Mouse (Mus musculus) c-Kit-positive CD71-positive TER-119-negative erythroid progenitor cells, embryonic 14.5 days (primary cell): Measurements from ENCODE around the gene Wdr64.

Experiments
- DNase-seq: peaks from one replicate; pipeline ENCODE4 v3.0.0-alpha.2; 2013; ENCODE audit warnings: low read depth

Wdr64 gene

DNA sequence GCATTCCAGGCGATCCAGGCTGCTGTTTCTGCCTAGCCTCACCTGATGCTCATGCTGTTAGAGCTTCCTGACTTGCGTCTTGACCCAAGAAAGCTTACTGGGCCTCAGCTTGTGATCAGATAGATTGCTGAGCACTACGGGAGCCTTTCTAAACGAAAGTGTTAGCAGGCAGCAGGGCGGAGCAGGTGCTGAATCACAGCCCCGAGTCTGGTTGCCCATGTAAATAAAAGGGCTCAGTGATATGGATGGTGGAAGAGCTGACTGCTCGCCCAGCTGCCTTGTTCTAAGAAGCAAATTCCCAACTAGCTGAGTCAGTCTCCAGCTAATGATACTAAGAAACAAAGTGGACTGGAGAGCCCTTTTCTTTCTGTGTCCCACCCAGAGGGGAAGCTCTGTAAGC lies 27.4 kb downstream of the Wdr64 start:
- no peak for DNase-seq

DNA sequence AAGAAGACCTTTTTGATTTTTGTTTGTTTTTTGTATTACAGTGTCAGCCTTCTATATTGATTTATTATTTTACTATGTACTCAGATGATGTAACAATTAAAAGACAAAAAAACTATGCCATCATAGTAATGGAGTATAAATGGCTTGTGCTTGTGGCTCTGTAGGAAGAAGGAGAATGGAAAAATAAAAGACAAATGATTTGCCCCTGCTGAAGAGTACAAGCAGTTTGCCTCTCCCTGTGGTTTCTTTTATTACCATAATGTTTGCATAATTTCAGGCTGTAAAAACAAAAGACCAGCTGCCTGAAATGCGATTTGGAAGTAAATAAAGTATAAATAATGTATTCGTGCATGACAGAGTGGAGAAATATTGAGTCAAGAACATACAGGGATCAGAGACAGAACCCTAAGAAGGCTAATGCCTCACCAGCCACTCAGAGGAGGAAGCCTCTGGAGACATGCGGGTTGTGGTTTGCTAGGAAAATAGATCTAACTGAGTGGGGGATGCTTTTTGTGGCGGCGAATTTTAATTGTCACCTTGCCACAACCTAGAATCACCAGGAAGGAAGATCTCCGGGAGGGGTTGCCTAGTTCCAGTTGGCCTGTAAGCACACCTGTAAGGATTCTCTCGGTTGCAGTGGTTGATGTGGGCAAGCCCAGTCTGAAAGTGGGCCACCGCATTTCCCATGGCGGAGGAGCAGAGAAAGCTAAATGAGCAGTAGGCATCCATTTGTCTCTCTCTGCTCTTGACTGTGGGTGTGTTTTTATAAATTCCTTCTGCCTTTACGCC lies 56.4 kb downstream of the Wdr64 start:
- DNase-seq: no peak

DNA sequence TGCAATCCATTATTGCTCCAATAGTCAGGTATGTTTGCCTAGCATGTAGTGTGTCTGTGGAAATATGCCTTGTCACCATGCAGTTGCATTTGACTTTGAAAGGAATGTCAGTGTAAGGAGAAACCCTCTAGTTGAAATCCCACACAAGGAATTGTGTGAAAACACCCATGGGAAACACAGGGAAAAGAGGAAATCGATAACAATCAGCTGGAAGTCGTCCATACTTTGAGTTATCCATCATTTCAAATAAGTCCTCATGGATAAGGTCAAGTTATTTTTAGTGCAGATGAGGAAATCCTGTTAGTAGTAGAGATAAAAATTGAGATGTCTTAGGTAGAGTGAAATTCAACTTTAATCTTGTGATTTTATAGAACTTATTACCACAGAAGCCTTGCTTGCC lies 96.3 kb downstream of the Wdr64 start:
- no peak for DNase-seq

DNA sequence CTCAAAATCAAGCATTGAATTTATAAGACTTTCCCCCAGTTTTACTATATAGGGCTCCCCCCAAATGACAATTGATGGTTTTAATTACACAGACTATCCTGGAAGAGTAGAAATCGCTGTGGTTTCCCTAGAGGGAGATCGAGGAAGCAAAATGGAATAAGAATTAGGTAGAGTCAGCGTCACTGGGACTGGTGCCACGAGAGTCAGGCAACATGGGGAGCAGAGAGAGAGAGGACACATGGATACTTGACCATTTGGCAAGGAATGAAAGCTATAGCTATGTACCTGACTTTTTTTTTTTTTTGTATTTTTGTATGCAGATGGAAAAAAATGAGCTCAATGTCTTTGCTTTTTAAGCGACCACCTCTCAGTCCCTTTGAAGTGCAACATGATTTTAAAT lies 110.0 kb downstream of the Wdr64 start:
- no peak for DNase-seq

DNA sequence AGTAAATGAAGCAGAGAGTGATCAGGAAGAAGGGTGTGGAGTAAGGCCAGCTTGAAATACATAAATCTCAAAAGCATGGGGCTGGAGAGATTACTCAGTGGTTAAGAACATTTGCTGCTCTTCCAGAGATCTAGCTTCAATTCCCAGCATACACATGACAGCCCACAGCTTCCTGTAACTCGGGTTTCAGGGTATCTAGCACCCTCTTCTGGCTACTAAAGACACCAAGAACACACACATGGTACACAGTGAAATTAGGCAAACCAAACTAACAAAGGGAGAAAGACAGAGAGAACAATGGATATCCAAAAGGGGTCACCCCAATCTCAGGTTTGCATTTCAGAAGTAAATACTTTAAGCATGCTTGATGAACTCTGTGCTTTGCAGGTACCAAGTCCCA lies 113.2 kb downstream of the Wdr64 start:
- no peak for DNase-seq

DNA sequence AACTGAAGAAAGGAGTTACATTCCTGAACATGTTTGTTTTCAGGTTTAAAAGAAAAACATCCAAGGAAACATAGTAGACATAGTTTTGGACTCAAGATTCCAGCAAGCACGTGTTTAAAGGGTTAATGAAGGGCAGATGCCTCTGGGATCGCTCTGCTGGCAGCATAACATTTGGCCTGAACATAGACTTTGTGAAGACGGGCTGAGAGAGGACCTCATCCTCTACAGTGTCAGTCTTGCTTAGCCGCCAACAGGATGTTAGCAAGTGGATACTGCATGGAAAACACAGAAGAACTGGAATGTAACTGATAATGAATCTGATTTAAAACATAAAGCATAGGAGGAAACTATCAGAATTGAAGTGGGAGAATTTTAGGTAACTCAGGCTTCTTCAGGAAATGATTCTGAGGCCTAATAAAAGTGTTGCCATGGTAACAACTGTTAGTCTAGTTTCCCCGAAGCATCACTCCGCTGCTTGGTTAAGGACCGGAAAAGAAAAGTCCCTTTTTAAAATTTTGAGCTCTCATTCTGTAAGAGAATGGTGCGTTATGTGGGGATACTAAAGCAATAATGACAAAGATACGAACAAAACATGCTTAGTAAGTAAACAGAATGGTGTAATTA lies 125.5 kb downstream of the Wdr64 start:
- no peak for DNase-seq

DNA sequence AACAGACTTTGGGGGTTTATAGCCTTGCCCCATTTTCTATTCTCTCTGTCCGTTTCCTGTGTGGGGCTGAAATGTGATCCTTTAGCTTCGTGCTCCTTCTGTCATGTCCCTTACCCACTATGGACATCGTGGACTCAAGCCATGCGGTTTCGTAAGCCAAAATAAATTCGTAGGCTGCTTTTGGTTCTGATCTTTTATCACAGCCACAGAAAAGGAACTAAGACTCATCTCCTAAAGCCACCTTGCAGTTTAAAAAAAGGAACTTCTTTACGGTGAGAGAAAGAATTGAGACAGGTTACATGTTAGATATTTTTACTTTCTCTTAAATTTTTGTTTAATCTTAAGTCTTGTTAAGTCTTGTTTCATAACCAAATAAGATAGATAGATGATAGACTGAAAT lies 130.1 kb downstream of the Wdr64 start:
- DNase-seq: no peak

DNA sequence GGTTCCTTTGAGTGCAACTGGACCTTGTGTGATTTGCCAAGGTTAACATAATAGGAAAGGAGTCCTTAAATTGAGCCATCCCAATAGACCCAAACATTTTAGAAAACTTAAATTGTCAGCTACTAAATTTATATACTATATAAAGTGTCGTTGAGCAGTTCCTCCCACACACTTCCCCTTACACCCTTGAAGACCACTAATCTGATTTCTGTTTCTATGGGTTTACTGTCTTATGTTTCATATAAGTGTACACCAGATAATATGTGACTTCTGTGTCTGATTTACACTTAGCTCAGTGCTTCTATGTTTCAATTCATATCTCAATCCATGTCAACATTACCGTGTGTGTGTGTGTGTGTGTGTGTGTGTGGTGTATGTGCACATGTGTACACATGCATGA lies 130.8 kb downstream of the Wdr64 start:
- no peak for DNase-seq

DNA sequence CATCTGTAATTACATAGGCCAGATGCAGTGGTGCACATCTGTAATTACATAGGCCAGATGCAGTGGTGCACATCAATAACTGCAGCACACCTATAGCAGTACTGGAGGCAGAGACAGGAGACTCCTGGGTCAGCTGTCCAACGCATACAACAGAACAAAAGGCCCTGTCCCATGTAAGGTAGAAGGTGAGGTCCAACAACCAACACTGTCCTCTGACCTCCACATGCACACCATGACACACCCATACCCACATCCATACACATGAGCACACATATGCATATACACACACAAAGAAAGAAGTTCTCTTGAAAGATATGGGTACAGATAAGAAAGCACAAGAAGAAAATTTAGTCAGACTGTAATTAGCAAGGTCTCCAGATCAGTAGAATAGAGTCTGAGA lies 157.1 kb downstream of the Wdr64 start:
- DNase-seq: no peak
